16 mouse cellular contexts compared by ENCODE assay signal in the genomic region with DNA sequence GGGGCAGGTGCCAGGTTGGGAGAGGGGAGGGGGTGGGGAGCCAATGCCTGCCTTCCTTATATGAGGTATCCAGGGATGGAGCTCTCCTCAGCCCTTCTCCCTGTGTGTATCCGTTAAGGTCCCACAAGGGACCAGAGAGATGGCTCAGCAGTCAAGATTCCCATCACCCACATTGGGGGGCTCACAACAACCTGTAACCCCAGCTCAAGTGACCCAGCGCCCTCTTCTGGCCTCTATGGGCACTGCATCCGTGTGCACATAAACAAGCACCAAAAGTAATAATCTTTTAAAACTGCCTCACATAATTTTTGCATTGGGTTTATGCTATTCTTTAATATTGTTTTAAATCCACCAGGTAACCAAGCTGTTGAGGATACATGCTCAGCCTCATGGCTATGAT. TPM values are rescaled to one million over a fixed set of nuclear protein-coding genes. Genes with fewer than 3 reads are reported as not detected.
DNase-seq lines count a peak whose midpoint lies in the region; ATAC-seq and TF ChIP-seq lines count a peak whose summit lies in the region.
"Had no signal": no experiment of that assay in that cellular context is flagged by ENCODE, and none has a peak within 500 bp of the region (broad histone marks: within the 10 kb centered on the region; RNA-seq: fewer than 3 reads in every experiment).

No protein-coding gene starts in this region.

- H3K4me3 ChIP-seq in heart, adult 2 months, result no peak overlapping the region
- H3K4me3 ChIP-seq in lung, embryonic 14.5 days (ENCODE audit: low read depth, low read length), result no peak overlapping the region
- H3K4me3 ChIP-seq in MEL (ENCODE audit: control insufficient read depth in 1 of 2, insufficient read depth in 1 of 2, low read depth in 2 of 2, low read length in 2 of 2), result no peak overlapping the region
- H3K4me3 ChIP-seq: heart, embryonic 10.5 days; midbrain, embryonic 12.5 days had no signal

- H3K9ac ChIP-seq in heart, adult 2 months (ENCODE audit: low read depth, low read length), result no peak overlapping the region
- no peak overlapping the region for H3K9ac ChIP-seq in lung, embryonic 14.5 days
- no peak overlapping the region for H3K9ac ChIP-seq in MEL (ENCODE audit: control insufficient read depth, low read depth, low read length, poor library complexity, severe bottlenecking)
- H3K9ac ChIP-seq: midbrain, embryonic 12.5 days had no signal

- no peak overlapping the region for H3K4me2 ChIP-seq in lung, embryonic 14.5 days
- H3K4me2 ChIP-seq: midbrain, embryonic 12.5 days had no signal

- no peaks in the 10 kb centered on the region for H3K4me1 ChIP-seq in heart, adult 2 months (ENCODE audit: control insufficient read depth, insufficient read depth, low read length)
- H3K4me1 ChIP-seq in lung, embryonic 14.5 days (ENCODE audit: insufficient read depth), result no peaks in the 10 kb centered on the region
- H3K4me1 ChIP-seq in MEL (ENCODE audit: control insufficient read depth in 1 of 2, insufficient read depth in 2 of 2, low read length in 2 of 2), result no peaks in the 10 kb centered on the region
- H3K4me1 ChIP-seq: heart, embryonic 10.5 days; midbrain, embryonic 12.5 days had no signal

- H3K9me3 ChIP-seq in lung, embryonic 14.5 days (ENCODE audit: low read depth, low read length), result no peaks in the 10 kb centered on the region
- no peaks in the 10 kb centered on the region for H3K9me3 ChIP-seq in MEL (replicated peaks; ENCODE audit: insufficient read depth, low read length)
- H3K9me3 ChIP-seq: heart, embryonic 10.5 days; midbrain, embryonic 12.5 days had no signal

- no peaks in the 10 kb centered on the region for H3K27me3 ChIP-seq in heart, adult 2 months (ENCODE audit: control insufficient read depth, insufficient read depth, low read length)
- H3K27me3 ChIP-seq in lung, embryonic 14.5 days (ENCODE audit: insufficient read depth, low read length), result no peaks in the 10 kb centered on the region
- H3K27me3 ChIP-seq in MEL (ENCODE audit: control insufficient read depth in 1 of 2, insufficient read depth in 2 of 2, low read length in 2 of 2), result no peaks in the 10 kb centered on the region
- H3K27me3 ChIP-seq in splenic B cell, adult 2 months (ENCODE audit: control insufficient read depth, insufficient read depth, low read length, poor library complexity, severe bottlenecking), result no peaks in the 10 kb centered on the region
- H3K27me3 ChIP-seq: midbrain, embryonic 12.5 days had no signal

- WGBS in heart, adult 2 months, result 81% methylated on average over 3 of the region's 3 CpGs
- WGBS in lung, embryonic 14.5 days, result 83% methylated on average over 3 of the region's 3 CpGs

- TF ChIP-seq RAD21 in MEL (IDR thresholded peaks at IDR 0.05; ENCODE audit: low read depth, low read length), result peak; percentile 46

- H3K27ac ChIP-seq in heart, adult 2 months, result no peak overlapping the region
- H3K27ac ChIP-seq in lung, embryonic 14.5 days (ENCODE audit: low read depth), result no peak overlapping the region
- no peak overlapping the region for H3K27ac ChIP-seq in MEL (ENCODE audit: control insufficient read depth, low read depth, low read length)
- H3K27ac ChIP-seq: heart, embryonic 10.5 days; midbrain, embryonic 12.5 days had no signal

- no peak for DNase-seq in heart, adult 2 months
- DNase-seq in heart, postnatal 4 days, result no peak
- no peak for DNase-seq in lung, embryonic 14.5 days
- no peak for DNase-seq in lung, postnatal 14 days
- DNase-seq in MEL (ENCODE audit: low read depth, low spot score), result peak; percentile 26
- DNase-seq in splenic B cell, adult 2 months (ENCODE audit: low read depth, low spot score), result peak; percentile 19
- DNase-seq in urinary bladder, adult 18-20 months (ENCODE audit: low spot score in 2 of 2), result no peak
- no peak for DNase-seq in urinary bladder, postnatal 4 days (ENCODE audit: low spot score in 2 of 2)
- DNase-seq: cerebellum, adult 8-10 months; embryo, embryonic 11 days; kidney, adult 18-20 months; lung, adult 18-20 months had no signal

- H3K79me2 ChIP-seq in heart, adult 2 months (replicated peaks; ENCODE audit: control insufficient read depth, insufficient read depth, low read length), result no peaks in the 10 kb centered on the region
- no peaks in the 10 kb centered on the region for H3K79me2 ChIP-seq in MEL (ENCODE audit: control insufficient read depth, insufficient read depth, low read length, poor library complexity)

- TF ChIP-seq POLR2A in heart, adult 2 months (IDR thresholded peaks at IDR 0.05; ENCODE audit: insufficient read depth, low read depth, low read length), result no peak
- TF ChIP-seq POLR2A in MEL (IDR thresholded peaks at IDR 0.05; ENCODE audit: control insufficient read depth in 1 of 2, insufficient read depth in 1 of 2, low read depth in 1 of 2, low read length in 2 of 2, poor library complexity in 1 of 2), result no peak

- no peaks in the 10 kb centered on the region for H3K36me3 ChIP-seq in heart, adult 2 months (ENCODE audit: control insufficient read depth, insufficient read depth, low read length)
- H3K36me3 ChIP-seq in lung, embryonic 14.5 days (ENCODE audit: insufficient read depth), result peaks cover 12% of the 10 kb centered on the region; the same call in 1 of the 2 replicates
- H3K36me3 ChIP-seq in MEL (ENCODE audit: control insufficient read depth in 1 of 2, insufficient read depth in 2 of 2, low read length in 2 of 2), result no peaks in the 10 kb centered on the region
- peaks cover 1% of the 10 kb centered on the region; the same call in 1 of the 2 replicates for H3K36me3 ChIP-seq in splenic B cell, adult 2 months (ENCODE audit: control insufficient read depth, insufficient read depth, low read length, poor library complexity, severe bottlenecking)

- TF ChIP-seq CTCF in heart, adult 2 months (IDR thresholded peaks at IDR 0.05), result peak; percentile 53
- peak; percentile 43 for TF ChIP-seq CTCF in lung, embryonic 14.5 days (IDR thresholded peaks at IDR 0.05; ENCODE audit: low read depth)
- peak; percentile 60 to 72 (median 70) for TF ChIP-seq CTCF in MEL (IDR thresholded peaks at IDR 0.05 in 2 of 3, conservative IDR thresholded peaks at IDR 0.05 in 1 of 3; ENCODE audit: control insufficient read depth in 1 of 3, insufficient read depth in 1 of 3, low read depth in 2 of 3, low read length in 3 of 3, poor library complexity in 1 of 3, severe bottlenecking in 1 of 3)

- no peak for TF ChIP-seq EP300 in heart, adult 2 months (IDR thresholded peaks at IDR 0.05; ENCODE audit: insufficient read depth, low read depth, low read length)
- no peak for TF ChIP-seq EP300 in MEL (IDR thresholded peaks at IDR 0.05; ENCODE audit: low read depth in 1 of 2, low read length in 2 of 2)

- intact Hi-C loops in heart, adult 2 months (cut with DNase I), result no loop called here

- ATAC-seq in lung, embryonic 14.5 days (ENCODE audit: insufficient read depth), result no peak

TF ChIP-seq in MEL, 35 proteins besides CTCF, POLR2A, EP300 and RAD21:
- TF ChIP-seq KAT2A (conservative IDR thresholded peaks at IDR 0.05; ENCODE audit: low read depth, low read length), result no peak
- no peak for TF ChIP-seq JUND (IDR thresholded peaks at IDR 0.05; ENCODE audit: low read depth, low read length)
- TF ChIP-seq RCOR1 (IDR thresholded peaks at IDR 0.05; ENCODE audit: low read depth, low read length), result no peak
- TF ChIP-seq ZMIZ1 (IDR thresholded peaks at IDR 0.05; ENCODE audit: low read depth, low read length), result no peak
- TF ChIP-seq TCF12 (IDR thresholded peaks at IDR 0.05; ENCODE audit: low read depth, low read length), result no peak
- peak; percentile 56 for TF ChIP-seq SMC3 (IDR thresholded peaks at IDR 0.05; ENCODE audit: low read depth, low read length)
- no peak for TF ChIP-seq NRF1 (IDR thresholded peaks at IDR 0.05; ENCODE audit: insufficient read depth, low read depth, low read length, poor library complexity, severe bottlenecking)
- peak; percentile 41 for TF ChIP-seq ZC3H11A (IDR thresholded peaks at IDR 0.05; ENCODE audit: low read depth, low read length)
- TF ChIP-seq HCFC1 (IDR thresholded peaks at IDR 0.05; ENCODE audit: low read depth, low read length), result no peak

RNA-seq across cellular contexts. Expression of a gene that starts 25.8 kb away (rescaled TPM):
- under 1 TPM in 1 of 2 experiments, not detected in 1; 0.09 TPM for total RNA-seq in heart, adult 2 months (2021)
- polyA plus RNA-seq in heart, adult 2 months (2012; rRNA removed), result 0.06 TPM in 1 of 2 replicates, not detected in the other
- not detected for total RNA-seq in heart, postnatal 4 days (2021)
- polyA plus RNA-seq in lung, embryonic 14.5 days (2014; fragmentation: Nextera tagmentation; extraction: Ambion mirVana), result not detected in 2 replicates
- total RNA-seq in MEL (2012; rRNA removed), result not detected in 2 replicates
- not detected for polyA plus RNA-seq in MEL (2012; ENCODE audit: insufficient read depth in 1 of 2, insufficient read length in 2 of 2, low read depth in 1 of 2, low replicate concordance in 2 of 2, missing spikeins in 1 of 2)
- total RNA-seq: gastrocnemius, adult 18-20 months; hematopoietic stem cell, adult 5-6 weeks had no signal

Comparison
In these comparisons a context has a peak if more than half of its experiments do, and no peak if none do; other contexts are left out.
1. DNase-seq: peak in MEL (single experiment) and splenic B cell, adult 2 months (single experiment); none in heart, adult 2 months (0 of 2), heart, postnatal 4 days (single experiment), lung, embryonic 14.5 days (single experiment), lung, postnatal 14 days (single experiment), urinary bladder, adult 18-20 months (0 of 2) and urinary bladder, postnatal 4 days (0 of 2).
2. Peak in every context shown above with its lines, with median percentiles within 50 percentile points of each other: CTCF ChIP-seq.